Mouse (Mus musculus): ENCODE results near the gene Tpcn2. TPM values are rescaled to one million over a fixed set of nuclear protein-coding genes. Genes with fewer than 3 reads are reported as not detected.

Tpcn2 gene
- polyA plus RNA-seq, 1 experiment from 2014 or later = 1.5 TPM

- no peaks in the 10 kb centered on the region for H3K9me3 ChIP-seq (replicated peaks; ENCODE audit: control insufficient read depth, low read length, poor library complexity, severe bottlenecking)
- no peaks in the 10 kb centered on the region for H3K4me1 ChIP-seq (ENCODE audit: control insufficient read depth, insufficient read depth, low read length)
- ATAC-seq = no peak
These were observed 28.3 kb upstream of the Tpcn2 start for GRCm38 (mm10) chr7:145312137-145312536.

GRCm38 (mm10) chr7:145310526-145310925 lies 26.7 kb upstream of the Tpcn2 start:
- Histone ChIP-seq H3K9me3 (replicated peaks; ENCODE audit: control insufficient read depth, low read length, poor library complexity, severe bottlenecking) (no peaks in the 10 kb centered on the region), H3K27me3 (ENCODE audit: control insufficient read depth, insufficient read depth, low read depth, low read length) (no peaks in the 10 kb centered on the region), H3K27ac (ENCODE audit: low read length) (no peak overlapping the region), H3K4me1 (ENCODE audit: control insufficient read depth, insufficient read depth, low read length) (no peaks in the 10 kb centered on the region), H3K36me3 (ENCODE audit: control insufficient read depth, insufficient read depth, low read length) (no peaks in the 10 kb centered on the region), H3K4me2 (ENCODE audit: low read length) (no peak overlapping the region), H3K9ac (ENCODE audit: low read depth, low read length) (no peak overlapping the region), H3K4me3 (ENCODE audit: low read depth, low read length) (no peak overlapping the region)
- no peak for ATAC-seq
- 78% methylated on average over 5 of the region's 5 CpGs for WGBS

More at GRCm38 (mm10) chr7:145312137-145312536, 28.3 kb upstream of the Tpcn2 start:
- Histone ChIP-seq H3K27ac (ENCODE audit: low read length) (no peak overlapping the region), H3K9ac (ENCODE audit: low read depth, low read length) (no peak overlapping the region), H3K4me3 (ENCODE audit: low read depth, low read length) (no peak overlapping the region), H3K36me3 (ENCODE audit: control insufficient read depth, insufficient read depth, low read length) (no peaks in the 10 kb centered on the region), H3K27me3 (ENCODE audit: control insufficient read depth, insufficient read depth, low read depth, low read length) (no peaks in the 10 kb centered on the region), H3K4me2 (ENCODE audit: low read length) (no peak overlapping the region)
- WGBS = 86% methylated on average over 3 of the region's 3 CpGs

DNA sequence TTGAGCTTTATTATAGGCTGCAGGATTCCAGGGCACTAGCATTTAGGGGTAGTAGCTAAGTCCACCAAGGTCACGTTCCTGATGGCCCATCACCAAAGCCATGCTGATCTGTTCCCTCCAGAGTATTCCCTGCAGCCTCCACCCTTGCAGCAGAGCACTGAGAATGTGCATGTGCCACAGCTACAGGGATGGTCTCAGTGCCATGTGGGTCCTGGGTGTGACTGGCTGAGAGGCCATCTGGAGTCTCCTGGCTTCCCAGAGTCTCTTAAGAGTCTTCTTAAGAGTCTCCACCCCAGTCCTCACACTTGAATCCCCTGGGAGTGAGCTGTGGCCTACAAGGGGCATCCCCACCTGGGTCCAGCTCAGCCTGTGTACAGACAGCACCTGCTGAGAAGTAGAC lies 26.1 kb upstream of the Tpcn2 start:
- no peak for ATAC-seq

DNA sequence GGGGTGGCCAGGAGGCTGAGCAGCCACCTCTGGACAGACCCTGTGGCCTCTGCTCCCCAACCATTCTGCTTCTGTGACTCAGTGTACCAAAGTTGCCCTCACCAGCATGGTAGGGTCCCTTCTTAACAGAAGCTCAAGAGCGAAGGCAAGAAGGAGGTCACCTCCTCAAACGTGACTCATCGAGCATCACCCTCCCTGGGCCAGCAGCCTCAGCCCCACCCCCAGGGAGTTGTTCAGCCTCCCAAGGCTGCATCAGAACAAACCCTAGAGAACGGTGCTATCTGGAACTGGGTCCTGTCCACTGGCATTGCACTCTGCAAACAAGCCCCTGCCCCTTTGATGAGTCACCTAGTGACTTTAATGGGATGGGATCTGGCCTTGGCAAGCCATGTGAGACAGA lies 25.1 kb upstream of the Tpcn2 start:
- H3K4me1 ChIP-seq (ENCODE audit: control insufficient read depth, insufficient read depth, low read length) = no peaks in the 10 kb centered on the region
- no peaks in the 10 kb centered on the region for H3K36me3 ChIP-seq (ENCODE audit: control insufficient read depth, insufficient read depth, low read length)
- no peak for ATAC-seq
- H3K4me2 ChIP-seq (ENCODE audit: low read length) = no peak overlapping the region
- no peak overlapping the region for H3K4me3 ChIP-seq (ENCODE audit: low read depth, low read length)
- no peaks in the 10 kb centered on the region for H3K9me3 ChIP-seq (replicated peaks; ENCODE audit: control insufficient read depth, low read length, poor library complexity, severe bottlenecking)
- H3K27ac ChIP-seq (ENCODE audit: low read length) = no peak overlapping the region
- no peak overlapping the region for H3K9ac ChIP-seq (ENCODE audit: low read depth, low read length)
- WGBS = 84% methylated on average over 4 of the region's 4 CpGs
- H3K27me3 ChIP-seq (ENCODE audit: control insufficient read depth, insufficient read depth, low read depth, low read length) = no peaks in the 10 kb centered on the region

More for the DNA sequence above, 26.1 kb upstream of the Tpcn2 start:
- H3K4me1 ChIP-seq (ENCODE audit: control insufficient read depth, insufficient read depth, low read length) = no peaks in the 10 kb centered on the region
- no peaks in the 10 kb centered on the region for H3K36me3 ChIP-seq (ENCODE audit: control insufficient read depth, insufficient read depth, low read length)
- no peak overlapping the region for H3K4me2 ChIP-seq (ENCODE audit: low read length)
- H3K4me3 ChIP-seq (ENCODE audit: low read depth, low read length) = no peak overlapping the region
- WGBS = 88% methylated on average over 1 of the region's 1 CpGs
- H3K27ac ChIP-seq (ENCODE audit: low read length) = no peak overlapping the region
- no peaks in the 10 kb centered on the region for H3K27me3 ChIP-seq (ENCODE audit: control insufficient read depth, insufficient read depth, low read depth, low read length)
- H3K9me3 ChIP-seq (replicated peaks; ENCODE audit: control insufficient read depth, low read length, poor library complexity, severe bottlenecking) = no peaks in the 10 kb centered on the region
- no peak overlapping the region for H3K9ac ChIP-seq (ENCODE audit: low read depth, low read length)

GRCm38 (mm10) chr7:145308061-145308675 lies 24.4 kb upstream of the Tpcn2 start:
- Histone ChIP-seq H3K27ac (ENCODE audit: low read length) (no peak overlapping the region), H3K9me3 (replicated peaks; ENCODE audit: control insufficient read depth, low read length, poor library complexity, severe bottlenecking) (no peaks in the 10 kb centered on the region), H3K36me3 (ENCODE audit: control insufficient read depth, insufficient read depth, low read length) (no peaks in the 10 kb centered on the region), H3K4me3 (ENCODE audit: low read depth, low read length) (no peak overlapping the region), H3K9ac (ENCODE audit: low read depth, low read length) (no peak overlapping the region), H3K27me3 (ENCODE audit: control insufficient read depth, insufficient read depth, low read depth, low read length) (no peaks in the 10 kb centered on the region), H3K4me1 (ENCODE audit: control insufficient read depth, insufficient read depth, low read length) (no peaks in the 10 kb centered on the region), H3K4me2 (ENCODE audit: low read length) (no peak overlapping the region)
- ATAC-seq = no peak
- 81% methylated on average over 30 of the region's 30 CpGs for WGBS

DNA sequence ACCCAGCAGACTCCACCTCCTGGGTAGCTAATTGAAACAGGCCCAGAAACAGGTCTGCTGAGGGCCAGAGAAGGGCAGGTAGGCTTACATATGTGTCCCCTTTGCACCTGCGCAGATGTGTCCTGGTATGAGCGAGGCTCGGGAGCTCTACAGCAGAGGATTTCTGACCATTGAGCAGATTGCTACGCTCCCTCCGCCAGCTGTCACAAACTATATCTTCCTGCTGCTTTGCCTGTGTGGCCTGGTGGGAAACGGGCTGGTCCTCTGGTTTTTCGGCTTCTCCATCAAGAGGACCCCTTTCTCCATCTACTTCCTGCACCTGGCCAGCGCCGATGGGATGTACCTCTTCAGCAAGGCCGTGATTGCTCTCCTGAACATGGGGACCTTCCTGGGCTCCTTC lies 23.8 kb upstream of the Tpcn2 start:
- Histone ChIP-seq H3K4me1 (ENCODE audit: control insufficient read depth, insufficient read depth, low read length) (no peaks in the 10 kb centered on the region), H3K36me3 (ENCODE audit: control insufficient read depth, insufficient read depth, low read length) (no peaks in the 10 kb centered on the region), H3K4me3 (ENCODE audit: low read depth, low read length) (no peak overlapping the region), H3K9me3 (replicated peaks; ENCODE audit: control insufficient read depth, low read length, poor library complexity, severe bottlenecking) (no peaks in the 10 kb centered on the region), H3K9ac (ENCODE audit: low read depth, low read length) (no peak overlapping the region), H3K27me3 (ENCODE audit: control insufficient read depth, insufficient read depth, low read depth, low read length) (no peaks in the 10 kb centered on the region), H3K27ac (ENCODE audit: low read length) (no peak overlapping the region), H3K4me2 (ENCODE audit: low read length) (no peak overlapping the region)
- WGBS = 91% methylated on average over 10 of the region's 10 CpGs
- no peak for ATAC-seq

DNA sequence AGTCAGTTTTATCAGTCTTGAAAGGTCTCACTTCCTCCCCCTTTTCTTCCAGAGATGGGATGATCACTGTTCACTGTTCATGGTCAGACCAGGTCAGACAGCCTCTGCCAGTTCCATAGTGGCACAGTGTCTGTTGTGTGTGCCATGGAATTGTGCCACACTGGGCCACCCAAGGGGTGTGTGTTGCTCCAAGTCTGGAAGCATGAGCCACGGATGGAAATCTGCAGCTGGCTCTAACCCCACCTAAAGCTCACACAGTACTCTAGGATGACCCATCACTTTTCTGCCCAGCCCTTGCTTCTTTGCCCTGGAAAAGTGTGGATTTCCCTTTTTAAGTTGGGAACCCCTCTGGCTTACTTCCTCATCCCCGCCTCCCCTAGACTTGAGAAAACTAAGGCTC lies 20.3 kb upstream of the Tpcn2 start:
- no peaks in the 10 kb centered on the region for H3K27me3 ChIP-seq (ENCODE audit: control insufficient read depth, insufficient read depth, low read depth, low read length)

DNA sequence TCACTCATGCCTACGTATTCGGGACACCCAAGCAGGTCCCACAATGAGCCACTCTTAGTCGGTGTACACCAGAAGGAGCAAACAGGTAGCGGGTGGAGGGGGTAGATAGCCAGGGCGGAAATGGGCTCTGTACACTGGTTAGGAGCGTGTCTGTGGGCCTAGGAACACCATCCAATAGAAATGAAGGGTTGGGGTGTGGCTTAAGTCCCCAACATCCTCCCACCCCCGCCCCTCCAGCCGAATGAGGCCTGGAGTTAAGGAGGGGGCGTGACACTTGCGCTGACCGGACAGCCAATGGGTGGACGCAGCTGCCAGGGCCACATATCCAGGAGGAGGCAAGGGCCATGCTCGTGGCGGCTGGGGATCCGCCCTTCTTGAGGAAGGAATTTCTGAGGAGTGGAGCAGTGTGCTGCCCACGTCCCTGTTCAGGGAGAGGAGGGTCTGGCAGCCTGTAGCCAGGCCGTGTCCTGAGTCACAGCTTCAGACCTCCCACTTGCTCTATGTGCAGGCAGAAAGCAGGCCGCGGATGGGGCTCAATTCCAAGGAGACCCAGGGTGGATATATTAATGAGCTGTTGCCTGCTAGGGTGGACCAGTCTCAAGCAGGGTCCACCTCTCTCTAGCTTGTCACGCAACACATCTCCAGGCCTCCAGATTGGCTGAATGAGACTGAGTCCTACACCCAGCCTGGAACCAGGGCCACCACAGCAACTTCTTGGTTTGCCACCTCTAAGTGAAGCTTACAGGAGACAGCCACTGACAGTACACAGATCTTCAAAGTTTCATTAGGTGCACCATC lies 18.9 kb upstream of the Tpcn2 start:
- Histone ChIP-seq H3K9ac (ENCODE audit: low read depth, low read length) (peak overlapping the region; percentile 35; the same call in 1 of the 2 replicates), H3K4me2 (ENCODE audit: low read length) (peak overlapping the region; percentile 49), H3K36me3 (ENCODE audit: control insufficient read depth, insufficient read depth, low read length) (no peaks in the 10 kb centered on the region), H3K4me1 (ENCODE audit: control insufficient read depth, insufficient read depth, low read length) (no peaks in the 10 kb centered on the region), H3K27ac (ENCODE audit: low read length) (no peak overlapping the region), H3K4me3 (ENCODE audit: low read depth, low read length) (peak overlapping the region; percentile 22), H3K27me3 (ENCODE audit: control insufficient read depth, insufficient read depth, low read depth, low read length) (no peaks in the 10 kb centered on the region), H3K9me3 (replicated peaks; ENCODE audit: control insufficient read depth, low read length, poor library complexity, severe bottlenecking) (no peaks in the 10 kb centered on the region)
- 5% methylated on average over 20 of the region's 20 CpGs for WGBS
- peak; percentile 84 for ATAC-seq

More for the DNA sequence above, 20.3 kb upstream of the Tpcn2 start:
- no peak overlapping the region for H3K4me3 ChIP-seq (ENCODE audit: low read depth, low read length)
- H3K36me3 ChIP-seq (ENCODE audit: control insufficient read depth, insufficient read depth, low read length) = no peaks in the 10 kb centered on the region
- WGBS = 80% methylated on average over 2 of the region's 2 CpGs
- no peak overlapping the region for H3K27ac ChIP-seq (ENCODE audit: low read length)
- ATAC-seq = no peak
- H3K9ac ChIP-seq (ENCODE audit: low read depth, low read length) = no peak overlapping the region
- no peaks in the 10 kb centered on the region for H3K9me3 ChIP-seq (replicated peaks; ENCODE audit: control insufficient read depth, low read length, poor library complexity, severe bottlenecking)
- no peak overlapping the region for H3K4me2 ChIP-seq (ENCODE audit: low read length)
- no peaks in the 10 kb centered on the region for H3K4me1 ChIP-seq (ENCODE audit: control insufficient read depth, insufficient read depth, low read length)

DNA sequence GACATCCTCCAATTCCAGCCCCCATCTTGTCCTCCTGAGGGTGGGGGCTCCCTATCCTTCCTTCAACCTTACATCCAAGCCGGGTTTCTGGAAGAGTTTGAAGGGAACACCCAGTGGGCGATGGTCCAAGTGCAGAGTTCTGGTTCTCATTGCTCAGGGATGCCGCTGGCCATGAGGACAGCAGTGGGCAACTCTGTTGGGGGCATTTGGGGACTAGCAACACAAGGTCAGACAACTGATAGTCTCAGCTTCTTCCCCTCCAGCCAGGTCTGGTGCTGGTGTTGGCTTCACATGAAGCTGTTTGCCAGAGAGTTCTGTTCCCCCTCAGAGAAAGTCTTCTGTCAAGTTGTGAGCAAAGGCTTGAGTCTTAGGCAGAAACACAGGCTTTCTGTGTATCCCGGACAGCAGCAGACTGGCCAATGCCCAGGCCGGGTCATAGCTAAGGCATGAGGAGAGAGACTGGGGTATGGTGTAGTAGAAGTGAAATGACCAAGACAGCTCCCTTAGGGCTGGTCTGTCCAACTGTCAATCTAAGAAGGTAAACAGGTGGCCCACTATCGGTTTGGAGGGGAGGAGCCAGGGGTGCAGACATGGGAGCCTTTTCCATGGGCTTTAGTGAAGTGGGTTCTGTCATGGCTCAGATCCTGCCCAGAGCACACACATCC lies 17.7 kb upstream of the Tpcn2 start:
- Histone ChIP-seq H3K27me3 (ENCODE audit: control insufficient read depth, insufficient read depth, low read depth, low read length) (no peaks in the 10 kb centered on the region), H3K4me2 (ENCODE audit: low read length) (no peak overlapping the region), H3K9me3 (replicated peaks; ENCODE audit: control insufficient read depth, low read length, poor library complexity, severe bottlenecking) (no peaks in the 10 kb centered on the region), H3K4me1 (ENCODE audit: control insufficient read depth, insufficient read depth, low read length) (no peaks in the 10 kb centered on the region), H3K4me3 (ENCODE audit: low read depth, low read length) (no peak overlapping the region), H3K27ac (ENCODE audit: low read length) (no peak overlapping the region), H3K36me3 (ENCODE audit: control insufficient read depth, insufficient read depth, low read length) (no peaks in the 10 kb centered on the region), H3K9ac (ENCODE audit: low read depth, low read length) (no peak overlapping the region)
- 93% methylated on average over 6 of the region's 6 CpGs for WGBS
- no peak for ATAC-seq

Data from midbrain, embryonic 16.5 days (tissue).